Mouse (Mus musculus) embryo, embryonic 11.5 days (tissue): ENCODE results near the gene Npy5r.
A peak's percentile ranks its signal among the peaks of the same experiment; 100 is the strongest.

Experiments used
- DNase-seq: peaks from one replicate; pipeline ENCODE4 v3.0.0-alpha.2; 2012; ENCODE audit warnings: low read depth, low spot score

Gene Npy5r

GRCm38 (mm10) chr8:66687511-66688329 is at the start of gene Npy5r:
TSS of gene Npy5r (minus strand) at chr8:66688128.
- no peak for DNase-seq

GRCm38 (mm10) chr8:66731957-66732356 is 44.0 kb upstream of the Npy5r start:
- no peak for DNase-seq

- DNase-seq = no peak
These were observed 41.5 kb upstream of the Npy5r start for GRCm38 (mm10) chr8:66729446-66729845.

DNA sequence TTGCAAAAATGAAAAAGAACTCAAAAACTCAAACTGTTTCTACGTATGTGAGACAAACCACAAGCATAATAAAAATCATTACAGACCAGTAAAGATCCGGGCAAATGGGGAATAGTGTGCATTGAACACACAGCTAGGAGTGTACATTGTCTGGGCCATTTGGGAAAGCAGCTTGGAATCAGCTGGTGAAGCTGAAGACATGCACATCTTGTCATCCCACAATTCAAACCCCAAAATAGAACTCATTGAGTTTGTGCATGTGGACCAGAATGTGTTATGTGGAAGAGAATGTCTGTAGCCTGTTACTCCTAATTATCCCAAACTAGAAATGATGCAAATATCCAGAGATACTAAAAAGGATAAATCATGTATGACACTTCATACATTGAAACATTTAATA is 34.9 kb upstream of the Npy5r start:
- no peak for DNase-seq

DNA sequence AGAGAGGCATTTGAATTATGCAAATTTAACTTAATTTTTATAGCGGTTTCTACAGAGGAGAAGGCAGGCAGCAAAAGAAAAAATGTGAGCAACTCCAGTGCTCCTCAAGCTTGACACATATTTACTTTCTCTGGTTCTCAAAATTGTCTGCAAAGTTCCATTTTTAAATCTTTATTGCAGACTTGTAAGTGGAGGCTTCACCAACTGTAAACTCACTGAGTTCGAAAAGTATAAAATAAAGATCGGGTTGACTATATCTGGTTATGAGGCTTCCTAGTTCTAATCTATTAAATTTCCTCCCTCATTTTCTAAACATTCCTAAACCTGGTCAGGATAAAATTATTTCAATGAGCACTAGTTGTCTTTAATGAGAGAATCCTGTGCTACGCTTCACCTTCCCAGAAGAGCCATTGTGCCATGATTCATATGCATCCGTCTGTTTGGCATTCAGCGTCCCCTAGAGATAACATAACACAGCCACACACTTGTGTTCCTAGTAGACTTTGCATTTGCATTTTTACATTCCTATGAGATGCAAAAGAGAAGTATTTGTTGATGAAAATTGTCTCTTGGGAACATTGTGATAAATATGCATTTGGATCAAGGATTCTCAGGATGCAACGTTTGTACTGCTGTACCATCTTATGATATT is 26.5 kb upstream of the Npy5r start:
- DNase-seq = no peak

GRCm38 (mm10) chr8:66698782-66699181 is 10.9 kb upstream of the Npy5r start:
- no peak for DNase-seq

- DNase-seq = no peak
These were observed 10.1 kb upstream of the Npy5r start for GRCm38 (mm10) chr8:66698011-66698410.

DNA sequence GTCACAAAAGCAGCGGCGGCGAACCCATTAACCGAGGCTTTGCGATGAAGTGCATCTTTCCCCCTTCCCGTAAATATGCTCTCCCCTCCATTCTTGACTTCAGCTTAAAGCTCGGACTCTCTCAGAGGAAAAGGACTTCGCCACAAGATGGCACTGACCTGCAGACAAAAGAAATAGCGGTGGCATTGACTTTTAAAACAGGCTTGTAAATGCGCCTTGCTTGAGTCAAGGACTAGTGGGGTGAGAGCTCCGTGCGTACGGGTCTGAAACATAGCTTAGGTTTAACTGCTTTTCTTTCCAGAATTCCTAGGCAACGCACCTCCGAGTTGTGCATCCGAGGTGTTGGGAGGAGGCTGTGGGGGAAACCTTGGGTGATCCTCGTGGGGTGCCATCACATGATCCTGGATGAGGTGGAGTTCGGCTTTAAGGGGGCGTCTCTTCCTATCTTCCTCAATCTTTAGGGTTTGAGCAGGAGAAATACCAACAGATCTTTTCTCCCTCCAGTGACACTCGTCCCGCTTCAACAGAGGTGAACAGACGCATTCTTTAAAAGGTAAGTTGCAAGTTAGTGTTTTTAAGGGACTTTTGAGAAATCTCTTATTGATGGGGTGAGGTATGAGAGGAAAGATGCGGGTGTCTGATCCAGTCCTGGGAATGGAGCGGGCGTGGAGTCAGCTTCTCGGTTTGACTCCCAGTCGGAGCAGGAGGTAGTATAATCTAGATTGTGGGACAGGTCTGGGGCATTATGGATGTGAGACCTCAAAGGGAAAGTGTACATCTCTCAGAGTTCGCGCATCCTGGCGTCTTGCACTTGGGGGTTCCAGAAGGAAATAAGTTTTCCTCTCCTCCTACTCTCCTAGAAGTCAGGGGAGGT is 9.3 kb upstream of the Npy5r start, which contains the start of gene Npy1r:
Gene Npy1r (plus strand): TSS at position 223 of the 874 bp plus-strand sequence.
- peak; percentile 44 for DNase-seq

DNA sequence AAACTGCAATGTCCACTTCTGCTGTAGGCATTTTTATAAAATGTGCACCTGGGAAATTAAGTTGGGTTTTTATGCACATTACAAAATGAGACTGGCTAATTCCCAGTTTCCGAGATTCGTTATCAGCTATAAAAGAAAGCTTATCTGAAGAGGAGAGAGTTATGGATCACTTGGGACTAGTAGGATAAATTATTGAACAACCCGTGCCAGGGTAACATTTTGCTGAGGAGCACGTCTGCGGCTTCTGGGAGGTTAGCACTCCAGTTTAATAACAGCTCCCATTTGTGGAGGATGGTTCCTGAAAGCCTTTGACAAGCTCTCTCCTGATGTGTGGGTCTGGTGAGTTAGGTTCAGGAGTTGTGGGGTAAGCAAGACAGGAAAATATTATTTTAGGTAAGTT is 2.5 kb upstream of the Npy5r start:
- DNase-seq = no peak

DNA sequence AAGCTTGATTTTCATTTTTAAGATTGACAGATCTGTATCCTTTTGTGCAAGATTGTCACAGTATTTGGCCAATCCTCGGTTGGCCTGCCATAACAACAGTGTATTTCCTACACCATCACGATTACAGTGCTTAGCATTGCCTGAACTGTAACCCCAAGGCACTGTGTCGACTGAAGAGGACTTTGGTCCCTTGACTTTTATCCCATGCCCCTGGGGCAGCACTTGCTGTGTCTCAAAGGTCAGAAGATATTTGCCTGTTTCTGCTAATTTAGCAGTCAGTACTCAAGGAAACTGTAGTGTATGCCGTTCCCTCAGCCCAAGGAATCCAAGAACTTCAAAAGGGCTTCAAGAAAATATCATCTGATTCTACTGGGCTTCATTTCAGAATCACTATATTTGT is 871 bp upstream of the Npy5r start:
- no peak for DNase-seq

- no peak for DNase-seq
These were observed 467 bp upstream of the Npy5r start for GRCm38 (mm10) chr8:66688395-66688794.

DNA sequence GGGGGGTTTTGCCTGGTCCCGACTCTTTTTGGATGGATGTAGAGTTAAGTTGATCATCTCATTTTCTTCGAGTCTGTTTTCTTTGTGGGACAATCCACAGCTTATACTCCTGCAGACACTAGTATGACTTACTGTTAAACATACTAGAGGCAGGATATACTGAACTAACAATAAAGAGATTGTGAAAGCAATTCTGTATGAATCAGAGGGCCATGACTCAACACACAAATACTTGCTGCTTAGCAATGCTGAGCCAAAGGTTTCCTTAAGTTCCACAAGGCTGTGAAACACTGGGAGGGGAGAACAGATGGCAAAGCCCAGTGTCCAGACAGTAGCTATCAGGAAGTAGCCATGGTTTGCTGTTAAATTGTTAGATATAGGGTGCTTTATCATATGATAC is 6.7 kb downstream of the Npy5r start:
- DNase-seq = no peak

GRCm38 (mm10) chr8:66630721-66631120 is 57.2 kb downstream of the Npy5r start:
- no peak for DNase-seq
